ENCODE assay signal across 23 mouse cellular contexts in the genomic region with DNA sequence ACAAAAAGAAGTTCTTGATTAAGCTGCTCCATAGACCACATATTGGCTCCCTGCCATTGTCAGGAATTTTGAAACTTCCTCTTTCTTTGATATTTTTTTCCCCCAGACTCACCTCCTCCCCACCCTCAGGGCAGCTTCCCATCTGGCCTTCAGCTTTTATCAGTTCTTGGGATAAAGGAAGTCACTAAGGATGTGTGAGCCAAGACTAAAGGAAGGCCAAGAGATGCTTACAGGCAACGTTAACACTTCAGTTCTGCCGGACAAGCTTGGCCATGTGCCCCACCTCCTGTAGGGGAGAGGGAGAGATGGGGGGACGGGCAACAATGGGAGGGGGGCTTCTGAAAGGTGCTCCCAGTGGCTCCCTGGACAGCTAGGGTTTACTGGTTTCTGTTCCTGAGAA. TPM values are rescaled to one million over a fixed set of nuclear protein-coding genes. Genes with fewer than 3 reads are reported as not detected.
DNase-seq lines count a peak whose midpoint lies in the region; ATAC-seq and TF ChIP-seq lines count a peak whose summit lies in the region.
"Had no signal": no experiment of that assay in that cellular context is flagged by ENCODE, and none has a peak within 500 bp of the region (broad histone marks: within the 10 kb centered on the region; RNA-seq: fewer than 3 reads in every experiment).

No protein-coding gene starts in this region.

- intact Hi-C loops in heart, postnatal 10 days (cut with DNase I): no loop called here

- H3K4me2 ChIP-seq in embryonic facial prominence, embryonic 14.5 days (ENCODE audit: low read depth, low read length): no peak overlapping the region
- no peak overlapping the region for H3K4me2 ChIP-seq in kidney, postnatal 0 days (ENCODE audit: low read length)
- H3K4me2 ChIP-seq in lung, postnatal 0 days (replicated peaks; ENCODE audit: low read depth, low read length): no peak overlapping the region
- H3K4me2 ChIP-seq in hindbrain, embryonic 13.5 days: no peak overlapping the region
- H3K4me2 ChIP-seq: neural tube, embryonic 13.5 days had no signal

- no peak for TF ChIP-seq CTCF in kidney, postnatal 0 days (IDR thresholded peaks at IDR 0.05; ENCODE audit: low read depth)
- no peak for TF ChIP-seq CTCF in lung, postnatal 0 days (IDR thresholded peaks at IDR 0.05)

- no peak overlapping the region for H3K4me3 ChIP-seq in embryonic facial prominence, embryonic 14.5 days (ENCODE audit: low read depth, low read length)
- H3K4me3 ChIP-seq in embryonic facial prominence, embryonic 10.5 days: no peak overlapping the region
- no peak overlapping the region for H3K4me3 ChIP-seq in kidney, postnatal 0 days (replicated peaks; ENCODE audit: low read depth, low read length)
- H3K4me3 ChIP-seq in lung, postnatal 0 days (ENCODE audit: low read depth, low read length): no peak overlapping the region
- H3K4me3 ChIP-seq in hindbrain, embryonic 13.5 days: no peak overlapping the region
- H3K4me3 ChIP-seq: megakaryocyte, embryonic 14.5 days; neural tube, embryonic 13.5 days had no signal

- H3K9ac ChIP-seq in embryonic facial prominence, embryonic 14.5 days (ENCODE audit: low read depth, low read length): no peak overlapping the region
- H3K9ac ChIP-seq in kidney, postnatal 0 days (ENCODE audit: low read depth, low read length): no peak overlapping the region
- no peak overlapping the region for H3K9ac ChIP-seq in lung, postnatal 0 days (replicated peaks; ENCODE audit: low read depth)
- H3K9ac ChIP-seq in hindbrain, embryonic 13.5 days: no peak overlapping the region
- H3K9ac ChIP-seq: neural tube, embryonic 13.5 days had no signal

- 26% methylated on average over 3 of the region's 3 CpGs for WGBS in embryonic facial prominence, embryonic 14.5 days
- 68% methylated on average over 3 of the region's 3 CpGs for WGBS in embryonic facial prominence, embryonic 10.5 days
- 51% methylated on average over 3 of the region's 3 CpGs for WGBS in kidney, postnatal 0 days
- 7% methylated on average over 3 of the region's 3 CpGs for WGBS in lung, postnatal 0 days
- WGBS in hindbrain, embryonic 13.5 days: 61% methylated on average over 3 of the region's 3 CpGs

- H3K27ac ChIP-seq in embryonic facial prominence, embryonic 14.5 days (replicated peaks; ENCODE audit: low read depth, low read length): no peak overlapping the region
- no peak overlapping the region for H3K27ac ChIP-seq in embryonic facial prominence, embryonic 10.5 days (replicated peaks)
- H3K27ac ChIP-seq in kidney, postnatal 0 days: no peak overlapping the region
- no peak overlapping the region for H3K27ac ChIP-seq in lung, postnatal 0 days (ENCODE audit: low read length)
- H3K27ac ChIP-seq in hindbrain, embryonic 13.5 days: no peak overlapping the region
- H3K27ac ChIP-seq: neural tube, embryonic 13.5 days had no signal

- H3K27me3 ChIP-seq in embryonic facial prominence, embryonic 14.5 days (replicated peaks; ENCODE audit: control insufficient read depth, insufficient read depth, low read length): no peaks in the 10 kb centered on the region
- H3K27me3 ChIP-seq in embryonic facial prominence, embryonic 10.5 days (replicated peaks; ENCODE audit: low read depth, poor library complexity, severe bottlenecking): no peaks in the 10 kb centered on the region
- H3K27me3 ChIP-seq in kidney, postnatal 0 days (ENCODE audit: insufficient read depth, low read length): no peaks in the 10 kb centered on the region
- H3K27me3 ChIP-seq in lung, postnatal 0 days (replicated peaks; ENCODE audit: insufficient read depth, low read length): no peaks in the 10 kb centered on the region
- no peaks in the 10 kb centered on the region for H3K27me3 ChIP-seq in hindbrain, embryonic 13.5 days
- H3K27me3 ChIP-seq: megakaryocyte, embryonic 14.5 days; neural tube, embryonic 13.5 days; Patski had no signal

- ATAC-seq in embryonic facial prominence, embryonic 14.5 days (ENCODE audit: low read depth): no peak
- ATAC-seq in kidney, postnatal 0 days (replicated peaks; ENCODE audit: low FRiP score, low read depth): no peak
- no peak for ATAC-seq in lung, postnatal 0 days
- ATAC-seq in hindbrain, embryonic 13.5 days (ENCODE audit: low FRiP score): no peak
- ATAC-seq: CD4-positive, CD25-positive, alpha-beta regulatory T cell, adult 4 months; Patski had no signal

- DNase-seq in embryonic facial prominence, embryonic 14.5 days (ENCODE audit: low spot score): peak; percentile 35
- no peak for DNase-seq in embryonic facial prominence, embryonic 10.5 days (ENCODE audit: low spot score)
- peak; percentile 11 for DNase-seq in kidney, postnatal 0 days (ENCODE audit: low spot score)
- DNase-seq in kidney, adult 18-20 months: no peak
- DNase-seq in lung, postnatal 0 days (ENCODE audit: low spot score): peak; percentile 13
- DNase-seq in lung, postnatal 36 days: no peak
- DNase-seq in heart, postnatal 10 days: peak; percentile 28 to 32
- DNase-seq: adrenal gland, postnatal 10 days; gastrocnemius, postnatal 10 days; kidney, adult 8-10 months; liver; midbrain, embryonic 14.5 days had no signal

- H3K36me3 ChIP-seq in embryonic facial prominence, embryonic 14.5 days (ENCODE audit: control insufficient read depth, insufficient read depth, low read length): no peaks in the 10 kb centered on the region
- H3K36me3 ChIP-seq in embryonic facial prominence, embryonic 10.5 days (replicated peaks): no peaks in the 10 kb centered on the region
- H3K36me3 ChIP-seq in kidney, postnatal 0 days (ENCODE audit: insufficient read depth, low read length): no peaks in the 10 kb centered on the region
- no peaks in the 10 kb centered on the region for H3K36me3 ChIP-seq in lung, postnatal 0 days (ENCODE audit: insufficient read depth, low read length)
- H3K36me3 ChIP-seq in hindbrain, embryonic 13.5 days: no peaks in the 10 kb centered on the region
- H3K36me3 ChIP-seq: neural tube, embryonic 13.5 days had no signal

- H3K4me1 ChIP-seq in embryonic facial prominence, embryonic 14.5 days (ENCODE audit: control insufficient read depth, insufficient read depth, low read length): 0 out of 2 replicates have a peak, but pooled peaks cover 4% of the 10 kb centered on the region
- peaks cover 4% of the 10 kb centered on the region for H3K4me1 ChIP-seq in embryonic facial prominence, embryonic 10.5 days
- no peaks in the 10 kb centered on the region for H3K4me1 ChIP-seq in kidney, postnatal 0 days (replicated peaks; ENCODE audit: insufficient read depth, low read length)
- H3K4me1 ChIP-seq in lung, postnatal 0 days (ENCODE audit: insufficient read depth, low read depth, low read length): no peaks in the 10 kb centered on the region
- H3K4me1 ChIP-seq in hindbrain, embryonic 13.5 days (replicated peaks): no peaks in the 10 kb centered on the region
- H3K4me1 ChIP-seq: megakaryocyte, embryonic 14.5 days; neural tube, embryonic 13.5 days had no signal

- H3K9me3 ChIP-seq in embryonic facial prominence, embryonic 14.5 days (ENCODE audit: control insufficient read depth, low read length): no peaks in the 10 kb centered on the region
- no peaks in the 10 kb centered on the region for H3K9me3 ChIP-seq in embryonic facial prominence, embryonic 10.5 days
- no peaks in the 10 kb centered on the region for H3K9me3 ChIP-seq in kidney, postnatal 0 days (replicated peaks; ENCODE audit: low read length)
- no peaks in the 10 kb centered on the region for H3K9me3 ChIP-seq in lung, postnatal 0 days (ENCODE audit: low read length)
- no peaks in the 10 kb centered on the region for H3K9me3 ChIP-seq in hindbrain, embryonic 13.5 days
- H3K9me3 ChIP-seq: megakaryocyte, embryonic 14.5 days; neural tube, embryonic 13.5 days had no signal

- TF ChIP-seq EP300 in lung, postnatal 0 days (IDR thresholded peaks at IDR 0.05): no peak

RNA-seq across cellular contexts. Expression of gene Mep1a, which starts 32.6 kb away (rescaled TPM):
- polyA plus RNA-seq in embryonic facial prominence, embryonic 14.5 days (2014; fragmentation: Nextera tagmentation; extraction: Ambion mirVana): 0.38 and 0.45 TPM in 2 replicates
- not detected in 2 replicates for polyA plus RNA-seq in embryonic facial prominence, embryonic 10.5 days (2016; fragmentation: Nextera tagmentation; extraction: Ambion mirVana)
- 126 and 133 TPM in 2 replicates for polyA plus RNA-seq in kidney, postnatal 0 days (2015; fragmentation: Nextera tagmentation; extraction: Ambion mirVana)
- polyA plus RNA-seq in lung, postnatal 0 days (2015; fragmentation: Nextera tagmentation; extraction: Ambion mirVana): not detected in 2 replicates
- total RNA-seq in heart, postnatal 10 days (2021): not detected
- not detected in 2 replicates for polyA plus RNA-seq in hindbrain, embryonic 13.5 days (2015; fragmentation: Nextera tagmentation; extraction: Ambion mirVana)
- total RNA-seq: ES-E14; gastrocnemius, postnatal 10 days; layer of hippocampus, adult 18-20 months; layer of hippocampus, postnatal 25 days had no signal
- polyA plus RNA-seq: CD4-positive, CD25-positive, alpha-beta regulatory T cell, adult 4 months; forebrain, embryonic 11.5 days; hindbrain, embryonic 11.5 days; neural tube, embryonic 13.5 days; stomach, embryonic 14.5 days had no signal

Comparison
In these comparisons a context has a peak if more than half of its experiments do, and no peak if none do; other contexts are left out.
1. DNase-seq: peak in embryonic facial prominence, embryonic 14.5 days (single experiment), kidney, postnatal 0 days (single experiment), lung, postnatal 0 days (single experiment) and heart, postnatal 10 days (2 of 2); none in embryonic facial prominence, embryonic 10.5 days (single experiment), kidney, adult 18-20 months (single experiment) and lung, postnatal 36 days (single experiment).
2. RNA of gene Mep1a, which starts 32.6 kb away (polyA plus RNA-seq): 126 to 133 TPM in kidney, postnatal 0 days; 0.38 to 0.45 TPM in embryonic facial prominence, embryonic 14.5 days, not detected in embryonic facial prominence, embryonic 10.5 days, not detected in lung, postnatal 0 days and not detected in hindbrain, embryonic 13.5 days; every median in the first group is over 10 times any median in the second.